ENCODE assay signal across 25 mouse cellular contexts in genomic region chr5:73553903-73554302, GRCm38 (mm10).
A peak's percentile ranks its signal among the peaks of the same experiment; 100 is the strongest.
DNase-seq lines count a peak whose midpoint lies in the region; ATAC-seq and TF ChIP-seq lines count a peak whose summit lies in the region.
"Had no signal": no experiment of that assay in that cellular context is flagged by ENCODE, and none has a peak within 500 bp of the region (broad histone marks: within the 10 kb centered on the region; RNA-seq: fewer than 3 reads in every experiment).

No protein-coding gene starts in this region.

- H3K9me3 ChIP-seq in hindbrain, postnatal 0 days (ENCODE audit: low read length) = no peaks in the 10 kb centered on the region
- H3K9me3 ChIP-seq in hindbrain, embryonic 14.5 days (ENCODE audit: control insufficient read depth, low read length) = no peaks in the 10 kb centered on the region
- H3K9me3 ChIP-seq in lung, postnatal 0 days (ENCODE audit: low read length) = no peaks in the 10 kb centered on the region
- H3K9me3 ChIP-seq in intestine, embryonic 16.5 days (ENCODE audit: control insufficient read depth, low read length) = no peaks in the 10 kb centered on the region
- H3K9me3 ChIP-seq: heart, embryonic 12.5 days; hindbrain, embryonic 15.5 days; limb, embryonic 10.5 days; liver, embryonic 15.5 days; megakaryocyte, embryonic 14.5 days; midbrain, embryonic 15.5 days had no signal

- H3K9ac ChIP-seq in hindbrain, postnatal 0 days (replicated peaks; ENCODE audit: low read length) = no peak overlapping the region
- no peak overlapping the region for H3K9ac ChIP-seq in hindbrain, embryonic 14.5 days
- no peak overlapping the region for H3K9ac ChIP-seq in lung, postnatal 0 days (replicated peaks; ENCODE audit: low read depth)
- H3K9ac ChIP-seq in intestine, embryonic 16.5 days (ENCODE audit: low read depth, low read length) = no peak overlapping the region
- H3K9ac ChIP-seq: heart, embryonic 12.5 days; hindbrain, embryonic 15.5 days; liver, embryonic 15.5 days; midbrain, embryonic 15.5 days had no signal

- H3K4me3 ChIP-seq in hindbrain, postnatal 0 days (ENCODE audit: low read length) = no peak overlapping the region
- H3K4me3 ChIP-seq in hindbrain, embryonic 14.5 days (replicated peaks; ENCODE audit: low read length) = no peak overlapping the region
- no peak overlapping the region for H3K4me3 ChIP-seq in lung, postnatal 0 days (ENCODE audit: low read depth, low read length)
- H3K4me3 ChIP-seq in lung, adult 2 months (replicated peaks; ENCODE audit: extremely low read depth, low read depth, low read length) = no peak overlapping the region
- H3K4me3 ChIP-seq in intestine, embryonic 16.5 days (ENCODE audit: low read length) = no peak overlapping the region
- H3K4me3 ChIP-seq: heart, embryonic 12.5 days; hindbrain, embryonic 15.5 days; left cerebral cortex, adult 2 months; limb, embryonic 10.5 days; liver, embryonic 15.5 days; midbrain, embryonic 15.5 days had no signal

- no peaks in the 10 kb centered on the region for H3K27me3 ChIP-seq in hindbrain, postnatal 0 days (ENCODE audit: insufficient read depth, low read length)
- H3K27me3 ChIP-seq in hindbrain, embryonic 14.5 days (ENCODE audit: control insufficient read depth, insufficient read depth, low read length) = no peaks in the 10 kb centered on the region
- no peaks in the 10 kb centered on the region for H3K27me3 ChIP-seq in lung, postnatal 0 days (replicated peaks; ENCODE audit: insufficient read depth, low read length)
- H3K27me3 ChIP-seq in intestine, embryonic 16.5 days (replicated peaks; ENCODE audit: control insufficient read depth, insufficient read depth, low read length) = no peaks in the 10 kb centered on the region
- H3K27me3 ChIP-seq: heart, embryonic 12.5 days; hindbrain, embryonic 15.5 days; liver, embryonic 15.5 days; megakaryocyte, embryonic 14.5 days; midbrain, embryonic 15.5 days had no signal

- peaks cover 18% of the 10 kb centered on the region; the same call in 1 of the 2 replicates for H3K36me3 ChIP-seq in hindbrain, postnatal 0 days (ENCODE audit: insufficient read depth, low read length)
- peaks cover 45% of the 10 kb centered on the region for H3K36me3 ChIP-seq in hindbrain, embryonic 14.5 days (replicated peaks; ENCODE audit: control insufficient read depth, insufficient read depth)
- H3K36me3 ChIP-seq in lung, postnatal 0 days (ENCODE audit: insufficient read depth, low read length) = no peaks in the 10 kb centered on the region
- no peaks in the 10 kb centered on the region for H3K36me3 ChIP-seq in intestine, embryonic 16.5 days (ENCODE audit: control insufficient read depth, insufficient read depth, low read length)
- H3K36me3 ChIP-seq: liver, embryonic 15.5 days had no signal

- no peak overlapping the region for H3K27ac ChIP-seq in hindbrain, postnatal 0 days
- no peak overlapping the region for H3K27ac ChIP-seq in hindbrain, embryonic 14.5 days
- H3K27ac ChIP-seq in lung, postnatal 0 days (ENCODE audit: low read length) = peak overlapping the region; percentile 11; the same call in 1 of the 2 replicates
- peak overlapping the region; percentile 40; the same call in 1 of the 2 replicates for H3K27ac ChIP-seq in intestine, embryonic 16.5 days (ENCODE audit: low read length)
- H3K27ac ChIP-seq: hindbrain, embryonic 15.5 days; left cerebral cortex, adult 2 months; limb, embryonic 10.5 days; liver, embryonic 15.5 days; midbrain, embryonic 15.5 days had no signal

- peak; percentile 28 for DNase-seq in adrenal gland, adult 8-10 months
- no peak for DNase-seq in adrenal gland, adult 18-20 months (ENCODE audit: low spot score in 2 of 2)
- peak; percentile 18 for DNase-seq in hindbrain, postnatal 0 days (ENCODE audit: low spot score)
- no peak for DNase-seq in hindbrain, embryonic 14.5 days (ENCODE audit: low spot score)
- DNase-seq in lung, postnatal 0 days (ENCODE audit: low spot score) = no peak
- DNase-seq in lung, adult 2 months = no peak
- no peak for DNase-seq in heart, postnatal 36 days
- DNase-seq: cerebellum, adult 2 months; gastrocnemius, postnatal 14 days; heart, adult 11 months; heart, postnatal 10 days; kidney, adult 18-20 months; kidney, postnatal 4 days; layer of hippocampus, adult 9-11 months; liver; lung, postnatal 36 days had no signal

- 83% methylated on average over 11 of the region's 11 CpGs for WGBS in hindbrain, postnatal 0 days
- WGBS in hindbrain, embryonic 14.5 days = 87% methylated on average over 11 of the region's 11 CpGs
- 90% methylated on average over 11 of the region's 11 CpGs for WGBS in lung, postnatal 0 days
- 92% methylated on average over 11 of the region's 11 CpGs for WGBS in lung, adult 2 months
- 89% methylated on average over 11 of the region's 11 CpGs for WGBS in intestine, embryonic 16.5 days

- TF ChIP-seq EP300 in lung, postnatal 0 days (IDR thresholded peaks at IDR 0.05) = no peak

- no peak overlapping the region for H3K4me2 ChIP-seq in hindbrain, postnatal 0 days (ENCODE audit: low read depth, low read length)
- no peak overlapping the region for H3K4me2 ChIP-seq in hindbrain, embryonic 14.5 days (replicated peaks)
- no peak overlapping the region for H3K4me2 ChIP-seq in lung, postnatal 0 days (replicated peaks; ENCODE audit: low read depth, low read length)
- no peak overlapping the region for H3K4me2 ChIP-seq in intestine, embryonic 16.5 days (ENCODE audit: low read depth, low read length)
- H3K4me2 ChIP-seq: heart, embryonic 12.5 days; hindbrain, embryonic 15.5 days; liver, embryonic 15.5 days; midbrain, embryonic 15.5 days had no signal

- peaks cover 6% of the 10 kb centered on the region; the same call in 1 of the 2 replicates for H3K4me1 ChIP-seq in hindbrain, postnatal 0 days (ENCODE audit: insufficient read depth, low read length)
- no peaks in the 10 kb centered on the region for H3K4me1 ChIP-seq in hindbrain, embryonic 14.5 days (replicated peaks; ENCODE audit: control insufficient read depth, insufficient read depth, low read length)
- H3K4me1 ChIP-seq in lung, postnatal 0 days (ENCODE audit: insufficient read depth, low read depth, low read length) = no peaks in the 10 kb centered on the region
- H3K4me1 ChIP-seq in lung, adult 2 months (ENCODE audit: control insufficient read depth, insufficient read depth, low read length) = peaks cover 23% of the 10 kb centered on the region
- H3K4me1 ChIP-seq in intestine, embryonic 16.5 days (ENCODE audit: control insufficient read depth, insufficient read depth, low read length) = no peaks in the 10 kb centered on the region
- H3K4me1 ChIP-seq: heart, embryonic 12.5 days; limb, embryonic 10.5 days; liver, embryonic 15.5 days; megakaryocyte, embryonic 14.5 days; midbrain, embryonic 15.5 days had no signal

- TF ChIP-seq POLR2A in lung, adult 2 months (IDR thresholded peaks at IDR 0.05; ENCODE audit: borderline replicate concordance, extremely low read depth, low read depth, low read length) = no peak

- TF ChIP-seq CTCF in hindbrain, postnatal 0 days (IDR thresholded peaks at IDR 0.05; ENCODE audit: low read depth) = no peak
- no peak for TF ChIP-seq CTCF in lung, postnatal 0 days (IDR thresholded peaks at IDR 0.05)
- no peak for TF ChIP-seq CTCF in lung, adult 2 months (IDR thresholded peaks at IDR 0.05; ENCODE audit: insufficient read depth, low read length)

- no peak for ATAC-seq in hindbrain, postnatal 0 days
- ATAC-seq in hindbrain, embryonic 14.5 days (ENCODE audit: low FRiP score) = no peak
- no peak for ATAC-seq in lung, postnatal 0 days
- ATAC-seq in intestine, embryonic 16.5 days = no peak
- ATAC-seq: forebrain, embryonic 14.5 days; midbrain, embryonic 15.5 days had no signal

- intact Hi-C loops in heart, postnatal 36 days (cut with DNase I) = no loop called here

Comparison
In these comparisons a context has a peak if more than half of its experiments do, and no peak if none do; other contexts are left out.
1. DNase-seq: peak in adrenal gland, adult 8-10 months (single experiment) and hindbrain, postnatal 0 days (single experiment); none in adrenal gland, adult 18-20 months (0 of 2), hindbrain, embryonic 14.5 days (single experiment), lung, postnatal 0 days (single experiment), lung, adult 2 months (single experiment) and heart, postnatal 36 days (0 of 2).
2. H3K27ac ChIP-seq: peak in lung, postnatal 0 days (single experiment) and intestine, embryonic 16.5 days (single experiment); none in hindbrain, postnatal 0 days (single experiment) and hindbrain, embryonic 14.5 days (single experiment).